Mouse (Mus musculus): ENCODE results near the gene Gm10639.
"Not testable (repeated sequence)": the region's sequence is repeated elsewhere in the genome, so short reads cannot be mapped to it uniquely, and the experiment has no call there.

- not testable (repeated sequence) for TF ChIP-seq CTCF, POLR2A (IDR thresholded peaks at IDR 0.05; ENCODE audit: insufficient read depth, low read depth, low read length)
Observed at GRCm38 (mm10) chr9:78337050-78337449, 47.3 kb downstream of the Gm10639 start.
